Mouse (Mus musculus) embryonic facial prominence, embryonic 14.5 days (tissue): ENCODE measurements around the gene Arsg. TPM values are rescaled to one million over a fixed set of nuclear protein-coding genes. Genes with fewer than 3 reads are reported as not detected.
A peak's percentile ranks its signal among the peaks of the same experiment; 100 is the strongest.

Experiments
- ATAC-seq: fragments of 200-750 bp; cut with Nextera tagmentation; 2 replicates; pipeline ENCODE4 v1.8.0; 2017; ENCODE audit warnings: low read depth, moderate number of reproducible peaks, moderate TSS enrichment
- DNase-seq: peaks from one replicate; pipeline ENCODE4 v3.0.0-alpha.2; 2015; ENCODE audit warnings: low spot score
- H3K27ac ChIP-seq: fragments of 300-500 bp; sonication (generic); replicated peaks from 2 replicates; pipeline ENCODE4 v1.5.1; 2014; ENCODE audit warnings: low read depth, mild to moderate bottlenecking, low read length, moderate library complexity
- H3K27me3 ChIP-seq: fragments of 300-500 bp; sonication (generic); replicated peaks from 2 replicates; pipeline ENCODE4 v1.6.1; 2014; ENCODE audit warnings: low read length; ENCODE audit not compliant: control insufficient read depth, insufficient read depth
- H3K36me3 ChIP-seq: fragments of 300-500 bp; sonication (generic); 2 replicates; pipeline ENCODE4 v1.6.1; 2014; ENCODE audit warnings: low read length, mixed read lengths; ENCODE audit not compliant: control insufficient read depth, insufficient read depth
- H3K4me1 ChIP-seq: fragments of 300-500 bp; sonication (generic); 2 replicates; pipeline ENCODE4 v1.6.1; 2014; ENCODE audit warnings: antibody characterized with exemption, low read length; ENCODE audit not compliant: control insufficient read depth, insufficient read depth
- H3K4me2 ChIP-seq: fragments of 300-500 bp; sonication (generic); 2 replicates; pipeline ENCODE4 v1.6.1; 2014; ENCODE audit warnings: low read depth, mild to moderate bottlenecking, low read length, moderate library complexity, mixed read lengths
- H3K4me3 ChIP-seq: fragments of 300-500 bp; sonication (generic); 2 replicates; pipeline ENCODE4 v1.5.1; 2014; ENCODE audit warnings: low read depth, mild to moderate bottlenecking, low read length
- H3K9ac ChIP-seq: fragments of 300-500 bp; sonication (generic); 2 replicates; pipeline ENCODE4 v1.6.1; 2014; ENCODE audit warnings: low read depth, mild to moderate bottlenecking, low read length, moderate library complexity, mixed read lengths
- H3K9me3 ChIP-seq: fragments of 300-500 bp; sonication (generic); 2 replicates; pipeline ENCODE4 v1.6.1; 2016; ENCODE audit warnings: low read length; ENCODE audit not compliant: control insufficient read depth
- WGBS: fragments of 180-500 bp; shearing (Covaris S2); extraction: QIAGEN DNeasy Blood & Tissue Kit; methylation state at CpG from one replicate; pipeline ENCODE4 v1.1.7; 2014; 5-methylcytosine and 5-hydroxymethylcytosine counted together
- polyA plus RNA-seq: library from polyadenylated mRNA; unstranded; fragments of >200 nt; fragmentation: Nextera tagmentation; extraction: Ambion mirVana; gene quantifications from 2 replicates; pipeline ENCODE4 v1.2.1, GENCODE M21; 2014

The Arsg gene
- polyA plus RNA-seq = 4.3 and 4.7 TPM in 2 replicates

- peak within 1 kb of the TSS; percentile 71 for H3K4me3 ChIP-seq
- H3K4me2 ChIP-seq = peak within 1 kb of the TSS; percentile 94
- WGBS = under 1% methylated on average over 40 of the region's 111 CpGs
- H3K9ac ChIP-seq = peak within 1 kb of the TSS; percentile 87
- ATAC-seq = peak; percentile 89
- no peaks in the 10 kb centered on the region for H3K4me1 ChIP-seq
- H3K36me3 ChIP-seq = no peaks in the 10 kb centered on the region
- peaks cover 14% of the 10 kb centered on the region for H3K27me3 ChIP-seq
- peak; percentile 91 for DNase-seq
- H3K27ac ChIP-seq = peak within 1 kb of the TSS; percentile 83
- no peaks in the 10 kb centered on the region for H3K9me3 ChIP-seq
These were observed at the start of gene Arsg, which contains the start of gene Slc16a6 for GRCm38 (mm10) chr11:109473171-109474085. Gene Arsg, plus strand, starts transcription at chr11:109473374. Gene Slc16a6, minus strand, starts transcription at chr11:109473598.

- ATAC-seq = peak; percentile 96
- Histone ChIP-seq H3K36me3 (peaks cover 23% of the 10 kb centered on the region), H3K4me2 (peak within 1 kb of the TSS; percentile 54), H3K9me3 (peaks cover 5% of the 10 kb centered on the region; the same call in 1 of the 2 replicates), H3K27ac (peak within 1 kb of the TSS; percentile 72), H3K9ac (peak within 1 kb of the TSS; percentile 76), H3K4me1 (peaks cover 6% of the 10 kb centered on the region), H3K27me3 (no peaks in the 10 kb centered on the region), H3K4me3 (peak within 1 kb of the TSS; percentile 54)
- DNase-seq = peak; percentile 99
- 2% methylated on average over 54 of the region's 65 CpGs for WGBS
These were observed 47.5 kb upstream of the Arsg start, which contains the start of gene Amz2 for GRCm38 (mm10) chr11:109425392-109426271. Gene Amz2, plus strand, starts transcription at chr11:109425946.

GRCm38 (mm10) chr11:109426272-109426586 lies 46.9 kb upstream of the Arsg start:
- no peaks in the 10 kb centered on the region for H3K27me3 ChIP-seq
- H3K27ac ChIP-seq = peak overlapping the region; percentile 72
- peak overlapping the region; percentile 76 for H3K9ac ChIP-seq
- DNase-seq (no peak), ATAC-seq (peak; percentile 35; the same call in 1 of the 2 replicates)
- 0% methylated on average over 11 of the region's 11 CpGs for WGBS
- H3K4me2 ChIP-seq = peak overlapping the region; percentile 54
- H3K4me3 ChIP-seq = peak overlapping the region; percentile 54
- H3K36me3 ChIP-seq = peaks cover 29% of the 10 kb centered on the region
- peaks cover 6% of the 10 kb centered on the region for H3K4me1 ChIP-seq
- peaks cover 5% of the 10 kb centered on the region; the same call in 1 of the 2 replicates for H3K9me3 ChIP-seq

GRCm38 (mm10) chr11:109427353-109427752 lies 45.8 kb upstream of the Arsg start:
- no peak for DNase-seq
- 0 out of 2 replicates have a peak, but pooled peaks cover 1% of the 10 kb centered on the region for H3K9me3 ChIP-seq
- no peak overlapping the region for H3K4me2 ChIP-seq
- H3K9ac ChIP-seq = no peak overlapping the region
- no peaks in the 10 kb centered on the region for H3K27me3 ChIP-seq
- ATAC-seq = no peak
- H3K4me1 ChIP-seq = peaks cover 6% of the 10 kb centered on the region
- no peak overlapping the region for H3K4me3 ChIP-seq
- H3K36me3 ChIP-seq = peaks cover 32% of the 10 kb centered on the region
- WGBS = 96% methylated on average over 5 of the region's 5 CpGs
- no peak overlapping the region for H3K27ac ChIP-seq

GRCm38 (mm10) chr11:109434233-109434798 lies 38.9 kb upstream of the Arsg start:
- H3K4me2 ChIP-seq = no peak overlapping the region
- peaks cover 75% of the 10 kb centered on the region for H3K36me3 ChIP-seq
- H3K4me3 ChIP-seq = no peak overlapping the region
- H3K27me3 ChIP-seq = no peaks in the 10 kb centered on the region
- H3K27ac ChIP-seq = no peak overlapping the region
- no peak overlapping the region for H3K9ac ChIP-seq
- no peaks in the 10 kb centered on the region for H3K9me3 ChIP-seq
- H3K4me1 ChIP-seq = no peaks in the 10 kb centered on the region; the same call in 1 of the 2 replicates
- WGBS = 94% methylated on average over 16 of the region's 16 CpGs
- ATAC-seq (no peak), DNase-seq (no peak)

GRCm38 (mm10) chr11:109436889-109437288 lies 36.3 kb upstream of the Arsg start:
- Histone ChIP-seq H3K4me1 (no peaks in the 10 kb centered on the region; the same call in 1 of the 2 replicates), H3K9ac (no peak overlapping the region), H3K9me3 (no peaks in the 10 kb centered on the region), H3K4me3 (no peak overlapping the region), H3K27ac (no peak overlapping the region), H3K27me3 (no peaks in the 10 kb centered on the region), H3K36me3 (peaks cover 55% of the 10 kb centered on the region), H3K4me2 (no peak overlapping the region)
- WGBS = 58% methylated on average over 7 of the region's 8 CpGs
- no peak for ATAC-seq
- no peak for DNase-seq

GRCm38 (mm10) chr11:109439209-109439608 lies 34.0 kb upstream of the Arsg start:
- Histone ChIP-seq H3K4me2 (peak overlapping the region; percentile 71), H3K4me3 (no peak overlapping the region), H3K36me3 (peaks cover 38% of the 10 kb centered on the region), H3K27ac (no peak overlapping the region), H3K27me3 (no peaks in the 10 kb centered on the region), H3K4me1 (no peaks in the 10 kb centered on the region; the same call in 1 of the 2 replicates), H3K9ac (peak overlapping the region; percentile 62; the same call in 1 of the 2 replicates), H3K9me3 (no peaks in the 10 kb centered on the region)
- DNase-seq (peak; percentile 32), ATAC-seq (peak; percentile 6; the same call in 1 of the 2 replicates)
- WGBS = 11% methylated on average over 5 of the region's 5 CpGs
